Mouse (Mus musculus) erythroblast, embryonic 14.5 days (primary cell): Measurements from ENCODE around the gene Tmem164.

Experiments used
- GATA1 ChIP-seq: IDR thresholded peaks from 2 replicates; pipeline ENCODE4 v1.6.1; 2012; ENCODE audit warnings: low read length, inconsistent platforms, mixed read lengths
- TAL1 ChIP-seq: IDR thresholded peaks from 3 replicates; pipeline ENCODE4 v1.6.1; 2012; ENCODE audit warnings: low read length, inconsistent platforms, mixed read lengths

DNA sequence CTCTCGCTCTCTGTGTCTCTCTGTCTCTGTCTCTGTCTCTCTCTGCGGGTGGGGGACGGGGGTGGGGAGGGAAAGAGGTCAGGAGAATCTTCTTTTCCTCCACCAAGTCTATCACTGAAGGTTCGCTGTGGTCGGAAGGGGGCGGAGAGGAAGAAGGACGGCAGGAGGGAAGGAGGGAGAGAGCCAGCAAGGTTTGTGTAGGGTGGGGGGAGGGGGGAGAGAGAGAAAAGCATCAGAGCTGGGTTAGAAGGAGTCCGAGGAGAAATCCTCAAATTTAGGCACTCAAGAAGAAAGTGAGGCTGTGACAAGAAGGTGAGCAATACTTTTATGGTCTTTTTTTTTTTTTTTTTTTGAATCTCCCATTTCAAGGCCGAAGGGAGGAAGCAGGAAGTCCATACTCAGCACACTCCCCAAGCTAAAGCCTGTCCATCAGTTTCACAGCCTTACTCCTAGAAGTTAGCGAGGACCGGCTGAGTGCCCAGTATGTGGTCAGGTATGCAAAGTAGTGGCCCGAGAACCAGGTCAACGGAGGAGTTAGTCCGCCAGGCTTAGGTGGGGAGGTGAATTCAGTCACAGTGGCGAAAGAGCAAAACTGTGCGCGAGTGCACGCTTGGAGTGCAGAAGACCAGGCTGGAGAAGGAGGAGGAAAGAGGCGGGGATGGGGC lies 683 bp upstream of the Tmem164 start:
- no peak for TF ChIP-seq TAL1
- TF ChIP-seq GATA1: no peak
